Mouse (Mus musculus): ENCODE data around the gene Slc25a45.
"Not testable (repeated sequence)": the region's sequence is repeated elsewhere in the genome, so short reads cannot be mapped to it uniquely, and the experiment has no call there.

Slc25a45 gene

DNA sequence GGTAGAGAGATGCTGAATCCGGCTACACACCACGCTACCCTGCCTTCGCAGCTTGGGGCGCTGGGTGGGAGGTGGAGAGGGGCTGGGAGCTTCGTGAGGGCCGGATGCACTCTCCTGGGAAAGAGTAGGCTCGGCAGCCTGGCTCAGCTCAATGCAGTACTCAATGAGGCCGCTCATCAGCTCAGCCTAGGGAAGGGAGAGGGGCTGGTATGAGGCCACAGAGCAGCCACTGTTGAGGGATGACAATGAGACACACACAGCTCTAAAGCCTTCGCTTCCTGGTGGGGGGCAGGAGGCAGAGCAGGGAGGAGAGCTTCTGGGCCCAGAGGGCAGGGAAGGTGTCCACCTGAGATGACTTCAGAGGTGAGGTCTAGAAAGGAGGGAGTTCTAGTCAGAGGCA lies 21.0 kb upstream of the Slc25a45 start:
- DNase-seq (ENCODE audit: low spot score) = no peak

DNA sequence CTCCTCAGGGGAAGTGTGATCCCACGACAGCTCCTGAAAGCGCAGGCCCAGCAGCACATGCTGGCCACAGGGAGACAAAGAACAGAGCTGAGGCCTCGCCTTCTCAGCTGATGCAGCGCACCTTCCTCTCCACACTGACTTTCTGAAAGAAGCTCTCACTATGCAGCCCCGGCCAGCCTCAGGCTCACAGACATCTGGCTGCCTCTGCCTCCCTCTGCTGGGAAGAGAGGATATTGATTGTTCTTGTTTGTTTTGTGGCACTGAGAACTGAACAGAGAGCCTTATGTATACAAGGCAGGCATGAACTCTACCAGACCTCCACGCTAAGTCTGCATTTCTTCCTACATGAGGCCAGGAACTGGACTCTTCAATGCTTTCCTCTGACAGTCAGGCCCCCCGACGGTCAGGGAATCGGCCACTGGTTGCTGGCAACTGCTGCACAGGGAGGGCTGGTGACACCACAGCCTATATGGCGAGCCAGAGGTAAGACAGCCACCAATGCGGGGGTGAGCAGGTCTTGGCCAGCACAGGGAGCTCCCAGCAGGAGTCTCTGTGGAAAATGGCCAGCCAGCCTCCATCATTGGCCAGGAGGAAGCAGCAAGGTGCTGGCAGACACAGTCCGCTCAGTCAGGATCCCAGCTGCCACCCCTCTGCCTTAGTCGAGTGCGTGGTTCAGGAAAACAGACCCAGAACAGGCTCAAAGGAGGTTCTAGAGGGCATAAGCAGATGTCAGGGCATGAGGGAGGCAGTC lies 15.1 kb upstream of the Slc25a45 start:
- no peak for DNase-seq (ENCODE audit: low spot score)

DNA sequence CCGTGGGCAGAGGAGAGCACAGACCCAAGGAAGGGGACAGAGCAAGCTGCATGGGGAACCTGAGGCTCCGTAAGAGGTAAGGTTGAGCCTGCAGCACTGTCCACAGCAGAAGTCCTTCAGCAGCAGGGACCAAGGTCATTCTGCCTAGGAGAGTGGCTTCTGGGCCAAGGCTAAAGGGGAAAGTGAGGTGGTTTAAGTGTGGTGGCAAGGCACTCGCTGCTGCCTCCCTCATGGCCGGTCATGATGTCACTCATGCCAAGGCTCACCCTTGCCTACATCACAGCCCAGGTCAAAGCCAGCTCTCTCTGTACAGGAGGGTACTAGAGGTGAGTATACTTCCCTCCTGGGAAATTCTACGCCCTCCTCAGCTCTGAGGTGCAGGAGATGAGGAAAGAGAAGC lies 13.8 kb upstream of the Slc25a45 start:
- DNase-seq (ENCODE audit: low spot score) = no peak

GRCm38 (mm10) chr19:5864710-5865398 lies 12.8 kb upstream of the Slc25a45 start:
- no peak for DNase-seq (ENCODE audit: low spot score)

GRCm38 (mm10) chr19:5868096-5868495 lies 9.5 kb upstream of the Slc25a45 start:
- no peak for DNase-seq (ENCODE audit: low spot score)

DNA sequence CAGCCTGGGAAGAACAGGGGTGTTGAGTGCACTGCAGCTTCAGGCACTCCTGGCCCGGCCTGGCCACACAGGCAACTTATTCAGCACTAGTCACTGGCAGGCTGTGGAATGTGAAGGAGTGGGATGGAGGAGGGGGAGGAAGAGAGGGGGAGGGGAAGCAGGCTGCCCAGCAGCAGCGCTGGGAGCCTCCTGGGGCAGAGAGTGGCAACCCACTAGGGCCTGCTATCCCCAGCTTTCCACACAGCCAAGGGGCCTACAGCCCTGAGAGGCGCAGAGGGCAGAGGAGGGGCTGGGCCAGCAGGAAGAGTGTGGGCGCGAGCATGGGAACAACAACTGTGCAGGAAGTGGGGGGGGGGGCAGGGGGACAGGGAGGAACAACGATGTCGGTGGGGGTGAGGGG lies 6.3 kb upstream of the Slc25a45 start:
- no peak for DNase-seq (ENCODE audit: low spot score)

DNA sequence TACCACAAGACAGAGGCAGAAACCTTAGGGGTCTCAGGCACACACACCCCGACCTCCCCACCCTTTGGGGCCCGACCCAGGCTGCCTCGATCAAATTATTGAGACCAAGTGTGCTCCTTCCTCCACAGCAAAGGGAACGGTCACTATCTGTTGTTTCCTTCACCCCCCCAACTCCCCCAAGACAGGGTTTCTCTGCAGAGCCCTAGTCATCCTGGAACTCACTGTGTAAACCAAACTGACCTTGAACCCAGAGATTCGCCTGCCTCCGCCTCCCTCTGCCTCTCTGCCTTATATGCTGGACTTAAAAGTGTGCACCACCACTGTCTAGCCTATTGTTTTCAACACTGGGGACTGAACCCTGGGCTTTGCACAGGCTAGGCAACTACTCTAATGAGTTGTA lies 5.9 kb upstream of the Slc25a45 start:
- no peak for DNase-seq (ENCODE audit: low spot score)

- no peak for DNase-seq (ENCODE audit: low spot score)
Observed at GRCm38 (mm10) chr19:5872528-5872927, 5.1 kb upstream of the Slc25a45 start.

- no peak for DNase-seq (ENCODE audit: low spot score)
Observed at GRCm38 (mm10) chr19:5872931-5873556, 4.6 kb upstream of the Slc25a45 start.

DNA sequence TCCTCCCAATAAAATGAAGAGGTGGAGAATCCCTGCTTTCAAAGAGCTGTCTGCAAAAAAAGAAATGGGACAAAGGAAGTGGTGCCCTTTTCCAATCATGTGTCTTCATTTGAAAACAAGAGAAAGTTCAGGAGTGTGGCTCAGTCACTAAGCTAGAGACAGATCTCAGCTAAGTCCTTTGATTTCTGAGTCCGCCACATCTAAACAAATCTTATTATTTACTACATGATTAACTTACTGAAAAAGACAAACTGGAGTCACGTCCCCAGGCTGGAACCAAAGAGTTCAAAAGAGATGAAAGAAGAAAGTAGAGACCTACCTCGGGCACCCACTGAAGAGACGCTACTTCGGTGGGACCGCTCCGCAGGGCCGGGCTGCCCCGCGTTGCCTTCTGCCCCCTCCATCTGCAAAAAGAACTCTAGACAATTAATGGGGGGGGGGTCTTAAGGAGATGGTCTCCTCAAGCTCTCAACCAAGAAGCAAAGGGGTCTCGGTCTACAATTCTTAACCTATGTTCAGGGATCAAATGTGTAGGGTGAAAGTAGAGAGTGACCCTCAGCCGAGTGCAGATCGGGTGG lies 3.1 kb upstream of the Slc25a45 start:
- DNase-seq (ENCODE audit: low spot score) = no peak

DNA sequence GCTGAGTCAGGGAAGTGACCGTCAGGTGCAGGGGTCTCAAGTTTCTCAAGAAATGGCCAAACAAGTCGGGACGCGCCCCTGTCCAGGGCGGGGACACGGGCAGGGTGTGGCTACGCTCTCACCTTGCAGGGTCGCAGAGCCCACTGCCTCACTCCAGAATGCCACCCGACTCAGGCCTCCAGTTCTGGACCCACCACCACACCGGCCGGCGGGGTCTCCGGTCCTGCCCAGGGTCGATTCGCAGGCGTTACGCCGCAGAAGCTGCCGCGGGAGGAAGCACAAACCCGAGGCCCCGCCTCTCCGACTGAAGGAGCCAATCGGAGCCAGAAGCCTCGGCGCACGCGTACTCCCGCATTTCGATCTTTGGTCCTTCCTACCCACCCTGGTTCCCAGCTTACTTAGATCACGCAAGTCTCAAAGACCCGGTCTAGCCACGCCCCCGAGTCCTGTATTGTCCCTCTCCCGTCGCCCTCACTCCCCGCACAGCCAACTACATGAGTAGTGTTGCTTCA lies 2.6 kb upstream of the Slc25a45 start, which contains the start of gene Frmd8:
Gene Frmd8, minus strand, starts transcription at position 306 of the 512 bp plus-strand sequence.
- peak; percentile 82 for DNase-seq (ENCODE audit: low spot score)

GRCm38 (mm10) chr19:5878362-5878722 lies 734 bp downstream of the Slc25a45 start:
- DNase-seq (ENCODE audit: low spot score) = peak; percentile 40

DNA sequence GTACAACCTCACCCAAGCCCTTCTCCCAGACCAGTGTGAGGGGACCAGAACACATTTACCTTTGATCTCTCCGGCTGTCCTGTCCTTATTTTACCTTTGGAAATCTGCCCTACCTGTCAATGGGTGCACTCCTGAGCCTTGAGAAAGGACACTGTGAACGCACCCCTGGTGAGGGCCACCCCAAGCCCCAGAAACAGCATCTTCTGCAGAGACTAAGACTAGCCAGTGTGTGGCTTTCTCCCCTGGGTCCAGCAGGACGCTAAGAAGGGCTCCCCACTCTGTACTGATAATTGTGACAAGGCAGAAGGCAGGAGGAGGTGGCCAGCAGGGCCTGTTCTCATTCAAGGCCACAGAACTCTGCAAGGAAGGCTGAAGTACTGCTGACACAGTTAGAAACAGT lies 1.3 kb downstream of the Slc25a45 start:
- no peak for DNase-seq (ENCODE audit: low spot score)

DNA sequence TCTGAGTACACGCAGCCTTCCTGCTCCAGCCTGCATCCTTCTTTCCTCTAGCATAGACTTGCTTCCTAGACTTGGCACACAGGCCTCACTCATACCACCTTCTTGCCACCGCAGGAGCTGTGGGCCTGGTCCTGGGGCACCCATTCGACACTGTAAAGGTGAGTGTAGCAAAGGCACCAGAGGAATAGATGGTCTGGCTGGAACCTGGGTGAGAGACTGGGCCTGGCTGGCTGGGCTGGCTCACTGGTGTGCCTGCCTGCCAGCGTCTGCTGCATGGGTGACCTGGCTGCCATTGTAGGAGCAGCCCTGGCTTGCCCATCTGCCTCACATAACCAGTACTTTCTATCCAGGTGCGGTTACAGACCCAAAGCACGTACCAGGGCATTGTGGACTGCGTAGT lies 2.1 kb downstream of the Slc25a45 start:
- DNase-seq (ENCODE audit: low spot score) = no peak

DNA sequence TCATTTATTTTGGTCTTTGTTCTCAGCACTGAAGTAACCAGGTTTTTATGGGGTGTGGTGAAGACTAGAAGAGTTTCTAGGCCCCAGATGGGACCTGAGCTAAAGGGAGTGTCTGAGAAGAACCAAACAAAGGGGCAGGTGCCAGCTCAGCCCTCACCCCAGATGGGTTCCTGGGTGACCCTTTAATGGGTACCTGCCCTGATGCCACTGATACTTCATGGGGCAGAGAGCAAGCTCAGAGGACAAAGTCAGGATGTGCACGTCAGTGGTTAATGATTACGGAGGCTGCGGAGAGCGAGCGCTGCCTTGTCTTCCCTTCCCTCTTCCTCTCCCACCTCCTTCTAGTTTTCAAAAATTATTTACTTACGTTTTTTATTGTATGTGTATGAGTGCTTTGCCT lies 3.5 kb downstream of the Slc25a45 start:
- no peak for DNase-seq (ENCODE audit: low spot score)

- not testable (repeated sequence) for DNase-seq (ENCODE audit: low spot score)
Observed at GRCm38 (mm10) chr19:5882079-5882478, 4.5 kb downstream of the Slc25a45 start.

- no peak for DNase-seq (ENCODE audit: low spot score)
Observed at GRCm38 (mm10) chr19:5883935-5884334, 6.3 kb downstream of the Slc25a45 start.

GRCm38 (mm10) chr19:5885838-5886237 lies 8.2 kb downstream of the Slc25a45 start:
- no peak for DNase-seq (ENCODE audit: low spot score)

- DNase-seq (ENCODE audit: low spot score) = no peak
Observed at GRCm38 (mm10) chr19:5887234-5887815, 9.7 kb downstream of the Slc25a45 start.

- no peak for DNase-seq (ENCODE audit: low spot score)
Observed at GRCm38 (mm10) chr19:5889211-5889610, 11.6 kb downstream of the Slc25a45 start.

GRCm38 (mm10) chr19:5891521-5892258 lies 14.1 kb downstream of the Slc25a45 start:
- no peak for DNase-seq (ENCODE audit: low spot score)

- no peak for DNase-seq (ENCODE audit: low spot score)
Observed at GRCm38 (mm10) chr19:5892262-5892661, 14.7 kb downstream of the Slc25a45 start.

Data from ovary, postnatal 14 days (tissue).